In genomic region chr9:59278694-59279093, GRCm38 (mm10) we compare ENCODE assay signal across 25 mouse cellular contexts.
"Had no signal": no experiment of that assay in that cellular context is flagged by ENCODE, and none has a peak within 500 bp of the region (broad histone marks: within the 10 kb centered on the region; RNA-seq: fewer than 3 reads in every experiment).

No protein-coding gene starts in this region.

- H3K36me3 ChIP-seq: embryonic facial prominence, embryonic 10.5 days; embryonic facial prominence, embryonic 12.5 days; embryonic facial prominence, embryonic 13.5 days; embryonic facial prominence, embryonic 15.5 days; forebrain, embryonic 10.5 days; forebrain, embryonic 12.5 days; forebrain, embryonic 15.5 days; heart, embryonic 10.5 days had no signal

- H3K27ac ChIP-seq: embryonic facial prominence, embryonic 10.5 days; embryonic facial prominence, embryonic 12.5 days; embryonic facial prominence, embryonic 13.5 days; embryonic facial prominence, embryonic 15.5 days; forebrain, embryonic 10.5 days; forebrain, embryonic 12.5 days; forebrain, embryonic 13.5 days; forebrain, embryonic 15.5 days; heart, adult 2 months; heart, embryonic 10.5 days had no signal

- ATAC-seq: forebrain, embryonic 13.5 days; forebrain, embryonic 14.5 days; forebrain, embryonic 15.5 days; forebrain, embryonic 16.5 days; forebrain, postnatal 0 days had no signal

- H3K9me3 ChIP-seq: embryonic facial prominence, embryonic 10.5 days; embryonic facial prominence, embryonic 12.5 days; embryonic facial prominence, embryonic 13.5 days; embryonic facial prominence, embryonic 15.5 days; forebrain, embryonic 10.5 days; forebrain, embryonic 12.5 days; forebrain, embryonic 13.5 days; forebrain, embryonic 15.5 days; heart, embryonic 10.5 days had no signal

- H3K9ac ChIP-seq: embryonic facial prominence, embryonic 12.5 days; embryonic facial prominence, embryonic 13.5 days; embryonic facial prominence, embryonic 15.5 days; forebrain, embryonic 12.5 days; forebrain, embryonic 13.5 days; forebrain, embryonic 15.5 days; forebrain, postnatal 0 days had no signal

- H3K27me3 ChIP-seq: embryonic facial prominence, embryonic 12.5 days; embryonic facial prominence, embryonic 13.5 days; embryonic facial prominence, embryonic 15.5 days; forebrain, embryonic 12.5 days; forebrain, embryonic 13.5 days; forebrain, embryonic 15.5 days had no signal

- H3K4me2 ChIP-seq: embryonic facial prominence, embryonic 12.5 days; embryonic facial prominence, embryonic 13.5 days; embryonic facial prominence, embryonic 15.5 days; forebrain, embryonic 12.5 days; forebrain, embryonic 13.5 days; forebrain, embryonic 15.5 days had no signal

- DNase-seq: cerebellum, adult 8-10 months; cerebellum, adult 9-10 months; cerebellum, adult 9-11 months; cerebellum, postnatal 10 days; cerebellum, postnatal 14 days; cerebellum, postnatal 25 days; cerebellum, postnatal 36 days; embryo, embryonic 11 days; forebrain, postnatal 0 days; gastrocnemius, postnatal 10 days; heart, adult 11 months; heart, adult 18-20 months; heart, adult 2 months had no signal

- H3K4me3 ChIP-seq: embryonic facial prominence, embryonic 10.5 days; embryonic facial prominence, embryonic 12.5 days; embryonic facial prominence, embryonic 13.5 days; embryonic facial prominence, embryonic 15.5 days; erythroblast, embryonic 14.5 days; forebrain, embryonic 10.5 days; forebrain, embryonic 12.5 days; forebrain, embryonic 13.5 days; forebrain, embryonic 15.5 days; heart, adult 2 months; heart, embryonic 10.5 days had no signal
